15 mouse cellular contexts compared by ENCODE assay signal in the genomic region with DNA sequence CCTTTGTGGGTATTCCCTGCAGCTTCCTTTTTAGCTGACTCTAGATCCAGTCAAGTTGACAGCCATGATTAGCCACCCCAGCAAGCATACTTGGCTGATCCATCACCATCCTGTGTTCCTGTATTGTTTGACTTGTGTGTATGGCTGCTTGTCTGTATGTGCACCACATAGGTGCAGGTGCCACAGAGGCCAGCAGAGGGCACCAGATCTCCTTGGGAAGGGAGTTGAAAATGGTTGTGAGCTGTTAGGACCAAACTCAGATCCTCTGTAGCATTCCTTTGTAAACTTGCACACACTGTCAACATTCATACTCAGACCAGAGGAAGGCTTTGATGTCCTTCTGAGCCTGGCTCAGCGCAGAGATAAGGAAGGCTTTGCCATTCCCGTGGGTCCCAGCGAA.
DNase-seq lines count a peak whose midpoint lies in the region; ATAC-seq and TF ChIP-seq lines count a peak whose summit lies in the region.
"Had no signal": no experiment of that assay in that cellular context is flagged by ENCODE, and none has a peak within 500 bp of the region (broad histone marks: within the 10 kb centered on the region; RNA-seq: fewer than 3 reads in every experiment).

No protein-coding gene starts in this region.

- WGBS in intestine, postnatal 0 days: 90% methylated on average over 3 of the region's 3 CpGs
- WGBS in intestine, embryonic 16.5 days: 95% methylated on average over 3 of the region's 3 CpGs
- 95% methylated on average over 3 of the region's 3 CpGs for WGBS in midbrain, postnatal 0 days
- WGBS in midbrain, embryonic 14.5 days: 95% methylated on average over 3 of the region's 3 CpGs
- 93% methylated on average over 3 of the region's 3 CpGs for WGBS in embryonic facial prominence, embryonic 11.5 days

- in situ Hi-C loops in ES-E14 (cut with MboI; ENCODE audit: low sequenced_read_pairs in 2 of 2, unreplicated experiment in 2 of 2): no loop called here

- H3K27me3 ChIP-seq in intestine, postnatal 0 days (replicated peaks; ENCODE audit: control insufficient read depth, insufficient read depth, low read length): no peaks in the 10 kb centered on the region
- no peaks in the 10 kb centered on the region for H3K27me3 ChIP-seq in intestine, embryonic 16.5 days (replicated peaks; ENCODE audit: control insufficient read depth, insufficient read depth, low read length)
- H3K27me3 ChIP-seq in midbrain, postnatal 0 days (ENCODE audit: insufficient read depth, low read length): no peaks in the 10 kb centered on the region
- H3K27me3 ChIP-seq in midbrain, embryonic 14.5 days (ENCODE audit: control insufficient read depth, insufficient read depth, low read length): no peaks in the 10 kb centered on the region
- H3K27me3 ChIP-seq in embryonic facial prominence, embryonic 11.5 days (ENCODE audit: control insufficient read depth, insufficient read depth, low read length): no peaks in the 10 kb centered on the region
- H3K27me3 ChIP-seq: embryonic facial prominence, embryonic 15.5 days; forebrain, embryonic 13.5 days; limb, embryonic 13.5 days had no signal

- no peaks in the 10 kb centered on the region for H3K9me3 ChIP-seq in intestine, postnatal 0 days (ENCODE audit: control insufficient read depth)
- H3K9me3 ChIP-seq in intestine, embryonic 16.5 days (ENCODE audit: control insufficient read depth, low read length): no peaks in the 10 kb centered on the region
- no peaks in the 10 kb centered on the region for H3K9me3 ChIP-seq in midbrain, postnatal 0 days (ENCODE audit: low read length)
- no peaks in the 10 kb centered on the region for H3K9me3 ChIP-seq in midbrain, embryonic 14.5 days (ENCODE audit: control insufficient read depth, low read length)
- no peaks in the 10 kb centered on the region for H3K9me3 ChIP-seq in ES-E14 (ENCODE audit: control insufficient read depth, insufficient read depth, low read depth, low read length)
- H3K9me3 ChIP-seq in embryonic facial prominence, embryonic 11.5 days (replicated peaks; ENCODE audit: control insufficient read depth, low read length): no peaks in the 10 kb centered on the region
- H3K9me3 ChIP-seq: embryonic facial prominence, embryonic 15.5 days; forebrain, embryonic 13.5 days had no signal

- H3K36me3 ChIP-seq in intestine, postnatal 0 days (ENCODE audit: control insufficient read depth, insufficient read depth): no peaks in the 10 kb centered on the region
- no peaks in the 10 kb centered on the region for H3K36me3 ChIP-seq in intestine, embryonic 16.5 days (ENCODE audit: control insufficient read depth, insufficient read depth, low read length)
- no peaks in the 10 kb centered on the region for H3K36me3 ChIP-seq in midbrain, postnatal 0 days (ENCODE audit: insufficient read depth, low read length)
- no peaks in the 10 kb centered on the region for H3K36me3 ChIP-seq in midbrain, embryonic 14.5 days (ENCODE audit: control insufficient read depth, insufficient read depth, low read length)
- no peaks in the 10 kb centered on the region for H3K36me3 ChIP-seq in ES-E14 (ENCODE audit: control insufficient read depth, insufficient read depth, low read length, poor library complexity, severe bottlenecking)
- H3K36me3 ChIP-seq in embryonic facial prominence, embryonic 11.5 days (replicated peaks; ENCODE audit: control insufficient read depth, insufficient read depth, low read depth, low read length): no peaks in the 10 kb centered on the region
- H3K36me3 ChIP-seq: embryonic facial prominence, embryonic 15.5 days; G1E; limb, embryonic 13.5 days had no signal

- no peak overlapping the region for H3K4me2 ChIP-seq in intestine, postnatal 0 days (replicated peaks; ENCODE audit: low read depth)
- H3K4me2 ChIP-seq in intestine, embryonic 16.5 days (ENCODE audit: low read depth, low read length): no peak overlapping the region
- no peak overlapping the region for H3K4me2 ChIP-seq in midbrain, postnatal 0 days (ENCODE audit: low read depth, low read length, poor library complexity, severe bottlenecking)
- no peak overlapping the region for H3K4me2 ChIP-seq in midbrain, embryonic 14.5 days (ENCODE audit: low read length)
- no peak overlapping the region for H3K4me2 ChIP-seq in embryonic facial prominence, embryonic 11.5 days (ENCODE audit: low read depth, low read length)
- H3K4me2 ChIP-seq: embryonic facial prominence, embryonic 15.5 days; forebrain, embryonic 13.5 days; limb, embryonic 13.5 days had no signal

- H3K27ac ChIP-seq in intestine, postnatal 0 days (ENCODE audit: low read depth, low read length): no peak overlapping the region
- no peak overlapping the region for H3K27ac ChIP-seq in intestine, embryonic 16.5 days (ENCODE audit: low read length)
- H3K27ac ChIP-seq in midbrain, postnatal 0 days (ENCODE audit: low read depth, low read length): no peak overlapping the region
- H3K27ac ChIP-seq in midbrain, embryonic 14.5 days (replicated peaks; ENCODE audit: low read depth, low read length): no peak overlapping the region
- H3K27ac ChIP-seq in ES-E14 (ENCODE audit: insufficient read depth, low read depth, low read length, poor library complexity, severe bottlenecking): no peak overlapping the region
- H3K27ac ChIP-seq in embryonic facial prominence, embryonic 11.5 days (replicated peaks; ENCODE audit: low read depth, low read length): no peak overlapping the region
- H3K27ac ChIP-seq: embryonic facial prominence, embryonic 15.5 days; forebrain, embryonic 13.5 days; gastrocnemius, adult 2 months; limb, embryonic 13.5 days had no signal

- no peak for ATAC-seq in intestine, postnatal 0 days
- ATAC-seq in intestine, embryonic 16.5 days: no peak
- ATAC-seq in midbrain, postnatal 0 days (ENCODE audit: low FRiP score): no peak
- no peak for ATAC-seq in midbrain, embryonic 14.5 days (ENCODE audit: low FRiP score, low TSS enrichment)
- ATAC-seq in embryonic facial prominence, embryonic 11.5 days (replicated peaks; ENCODE audit: insufficient number of reproducible peaks, low FRiP score, low TSS enrichment, low read depth): no peak
- ATAC-seq: activated CD4-positive, CD25-positive, alpha-beta regulatory T cell, adult 4 months; forebrain, embryonic 13.5 days had no signal

- no peak overlapping the region for H3K4me3 ChIP-seq in intestine, postnatal 0 days (ENCODE audit: low read depth, low read length)
- H3K4me3 ChIP-seq in intestine, embryonic 16.5 days (ENCODE audit: low read length): no peak overlapping the region
- H3K4me3 ChIP-seq in midbrain, postnatal 0 days (ENCODE audit: low read depth, low read length): no peak overlapping the region
- H3K4me3 ChIP-seq in midbrain, embryonic 14.5 days (replicated peaks; ENCODE audit: low read depth, low read length): no peak overlapping the region
- no peak overlapping the region for H3K4me3 ChIP-seq in ES-E14 (ENCODE audit: insufficient read depth in 1 of 2, low read depth in 1 of 2, low read length in 2 of 2, poor library complexity in 1 of 2, severe bottlenecking in 1 of 2)
- no peak overlapping the region for H3K4me3 ChIP-seq in embryonic facial prominence, embryonic 11.5 days (ENCODE audit: low read depth, low read length)
- H3K4me3 ChIP-seq: embryonic facial prominence, embryonic 15.5 days; forebrain, embryonic 13.5 days; gastrocnemius, adult 2 months; limb, embryonic 13.5 days had no signal

- H3K4me1 ChIP-seq in intestine, postnatal 0 days (replicated peaks; ENCODE audit: control insufficient read depth, insufficient read depth, low read length): no peaks in the 10 kb centered on the region
- H3K4me1 ChIP-seq in intestine, embryonic 16.5 days (ENCODE audit: control insufficient read depth, insufficient read depth, low read length): no peaks in the 10 kb centered on the region
- H3K4me1 ChIP-seq in midbrain, postnatal 0 days (ENCODE audit: insufficient read depth, low read length): no peaks in the 10 kb centered on the region
- no peaks in the 10 kb centered on the region for H3K4me1 ChIP-seq in midbrain, embryonic 14.5 days (ENCODE audit: control insufficient read depth, insufficient read depth, low read length)
- peaks cover 0 to 4% of the 10 kb centered on the region in 2 experiments; a peak in 1 of 4 replicates for H3K4me1 ChIP-seq in ES-E14 (ENCODE audit: control insufficient read depth in 2 of 2, insufficient read depth in 2 of 2, low read length in 2 of 2, poor library complexity in 1 of 2)
- no peaks in the 10 kb centered on the region for H3K4me1 ChIP-seq in embryonic facial prominence, embryonic 11.5 days (ENCODE audit: control insufficient read depth, insufficient read depth, low read length)
- H3K4me1 ChIP-seq: embryonic facial prominence, embryonic 15.5 days had no signal

- TF ChIP-seq CTCF in intestine, postnatal 0 days (IDR thresholded peaks at IDR 0.05; ENCODE audit: low read depth): peak; percentile 44
- peak; percentile 51 for TF ChIP-seq CTCF in midbrain, postnatal 0 days (IDR thresholded peaks at IDR 0.05)

- no peak for DNase-seq in midbrain, postnatal 0 days (ENCODE audit: low spot score)
- no peak for DNase-seq in midbrain, embryonic 14.5 days
- DNase-seq in ES-E14 (ENCODE audit: low read depth, low spot score): peak; percentile 71
- DNase-seq in embryonic facial prominence, embryonic 11.5 days (ENCODE audit: low spot score): peak; percentile 8
- no peak for DNase-seq in spleen, postnatal 10 days (ENCODE audit: low spot score in 2 of 2)
- no peak for DNase-seq in cerebellum, adult 9-11 months
- DNase-seq: gastrocnemius, adult 2 months; thymus, postnatal 36 days had no signal

- H3K9ac ChIP-seq in intestine, postnatal 0 days (ENCODE audit: low read depth, low read length): no peak overlapping the region
- H3K9ac ChIP-seq in intestine, embryonic 16.5 days (ENCODE audit: low read depth, low read length): no peak overlapping the region
- H3K9ac ChIP-seq in midbrain, postnatal 0 days (replicated peaks; ENCODE audit: low read length, poor library complexity, severe bottlenecking): no peak overlapping the region
- no peak overlapping the region for H3K9ac ChIP-seq in midbrain, embryonic 14.5 days (replicated peaks; ENCODE audit: low read length)
- no peak overlapping the region for H3K9ac ChIP-seq in ES-E14 (ENCODE audit: insufficient read depth, low read depth, low read length, poor library complexity, severe bottlenecking)
- no peak overlapping the region for H3K9ac ChIP-seq in embryonic facial prominence, embryonic 11.5 days (replicated peaks; ENCODE audit: low read length)
- H3K9ac ChIP-seq: embryonic facial prominence, embryonic 15.5 days; forebrain, embryonic 13.5 days; limb, embryonic 13.5 days had no signal

TF ChIP-seq in ES-E14, 5 proteins besides CTCF, POLR2A, EP300 and RAD21:
- TF ChIP-seq ZC3H11A (IDR thresholded peaks at IDR 0.05; ENCODE audit: borderline replicate concordance, low read depth, low read length) (0 out of 2 replicates have a peak, but pooled peaks have one; percentile 58), ZNF384 (IDR thresholded peaks at IDR 0.05; ENCODE audit: low read depth, low read length) (no peak)

Comparison
In these comparisons a context has a peak if more than half of its experiments do, and no peak if none do; other contexts are left out.
1. DNase-seq: peak in ES-E14 (single experiment) and embryonic facial prominence, embryonic 11.5 days (single experiment); none in midbrain, postnatal 0 days (single experiment), midbrain, embryonic 14.5 days (single experiment), spleen, postnatal 10 days (0 of 2) and cerebellum, adult 9-11 months (single experiment).